Mouse (Mus musculus): ENCODE results near the gene Mpp5.

The Mpp5 gene

GRCm38 (mm10) chr12:78839906-78840305 is 91.2 kb downstream of the Mpp5 start:
- no peak for ATAC-seq (ENCODE audit: insufficient number of reproducible peaks, low FRiP score, low TSS enrichment)

GRCm38 (mm10) chr12:78842429-78842828 is 93.7 kb downstream of the Mpp5 start:
- no peak for ATAC-seq (ENCODE audit: insufficient number of reproducible peaks, low FRiP score, low TSS enrichment)

GRCm38 (mm10) chr12:78848246-78848645 is 99.5 kb downstream of the Mpp5 start:
- no peak for ATAC-seq (ENCODE audit: insufficient number of reproducible peaks, low FRiP score, low TSS enrichment)

GRCm38 (mm10) chr12:78860921-78861495 is 112.3 kb downstream of the Mpp5 start:
- ATAC-seq (ENCODE audit: insufficient number of reproducible peaks, low FRiP score, low TSS enrichment): peak; percentile 27; the same call in 1 of the 2 replicates

GRCm38 (mm10) chr12:78861496-78862253 is 113.0 kb downstream of the Mpp5 start, which contains the start of the genes Atp6v1d and Eif2s1:
TSS of gene Atp6v1d (minus strand) at chr12:78861638.
TSS of gene Eif2s1 (plus strand) at chr12:78861819.
- peak; percentile 96 for ATAC-seq (ENCODE audit: insufficient number of reproducible peaks, low FRiP score, low TSS enrichment)

- no peak for ATAC-seq (ENCODE audit: insufficient number of reproducible peaks, low FRiP score, low TSS enrichment)
Measured at GRCm38 (mm10) chr12:78862254-78862730, 113.6 kb downstream of the Mpp5 start.

- no peak for ATAC-seq (ENCODE audit: insufficient number of reproducible peaks, low FRiP score, low TSS enrichment)
Measured at GRCm38 (mm10) chr12:78865434-78865833, 116.7 kb downstream of the Mpp5 start.

GRCm38 (mm10) chr12:78868115-78868514 is 119.4 kb downstream of the Mpp5 start:
- no peak for ATAC-seq (ENCODE audit: insufficient number of reproducible peaks, low FRiP score, low TSS enrichment)

- no peak for ATAC-seq (ENCODE audit: insufficient number of reproducible peaks, low FRiP score, low TSS enrichment)
Measured at GRCm38 (mm10) chr12:78874581-78874980, 125.9 kb downstream of the Mpp5 start.

GRCm38 (mm10) chr12:78890062-78890461 is 141.4 kb downstream of the Mpp5 start:
- ATAC-seq (ENCODE audit: insufficient number of reproducible peaks, low FRiP score, low TSS enrichment): no peak

All from cerebellum, adult (tissue).